Mouse (Mus musculus): ENCODE results near the gene Slc30a4. TPM values are rescaled to one million over a fixed set of nuclear protein-coding genes. Genes with fewer than 3 reads are reported as not detected.

The Slc30a4 gene
- 3.2 and 3.6 TPM in 2 replicates for polyA plus RNA-seq (2021; fragmentation: Nextera tagmentation)
- long read RNA-seq, experiment 1, full-length matches to known transcripts, result 1 of 9 reads
- long read RNA-seq, experiment 1, partial matches to known transcripts, result 0 of 9 reads
- long read RNA-seq, experiment 1, other reads (novel, unspliced or antisense), result 8 of 9 reads
- long read RNA-seq, experiment 2, full-length matches to known transcripts, result 11 of 23 reads
- long read RNA-seq, experiment 2, partial matches to known transcripts, result 1 of 23 reads
- long read RNA-seq, experiment 2, other reads (novel, unspliced or antisense), result 11 of 23 reads

GRCm38 (mm10) chr2:122702181-122703036, at the start of gene Slc30a4:
Gene Slc30a4 (minus strand): TSS chr2:122702663.

GRCm38 (mm10) chr2:122737894-122738830, 35.7 kb upstream of the Slc30a4 start, which contains the start of gene Bloc1s6:
Gene Bloc1s6 (plus strand): TSS chr2:122738503.

DNA sequence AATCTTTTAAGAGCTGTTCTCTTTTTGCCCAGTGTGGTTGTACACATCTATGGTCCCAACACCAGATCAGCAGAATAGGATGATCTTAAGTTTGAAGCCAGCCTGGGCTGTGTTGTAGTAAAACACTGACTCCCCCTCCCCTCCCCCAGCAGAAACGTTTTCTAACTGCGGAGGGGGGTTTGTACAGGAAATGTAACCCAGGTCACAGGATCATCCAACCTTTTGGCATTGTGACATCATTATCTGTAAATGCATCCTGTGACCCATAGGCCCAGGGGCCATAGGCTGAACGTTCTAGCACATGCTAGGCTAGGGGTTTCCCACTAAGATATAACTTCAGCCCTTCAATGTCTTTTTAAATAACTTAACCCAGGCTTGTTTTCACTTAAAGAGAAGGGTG, 65.8 kb downstream of the Slc30a4 start, which contains the start of gene AA467197:
Gene AA467197, plus strand, starts transcription at position 301 of the 400 bp plus-strand sequence.

Small RNA genes within 50 kb of the gene (microRNA-seq; reads per million reads assigned to microRNA genes)
- 2.6 reads per million, percentile 6 among the genes with 10 or more reads in this experiment for gene Mir147

Other genes with a start within 250 kb of the Slc30a4 start
- gene Gm14085, start 217.7 kb downstream of the Slc30a4 start, polyA plus RNA-seq (2021; fragmentation: Nextera tagmentation), result not detected in 2 replicates
- 187 and 197 TPM in 2 replicates for gene Gatm, start 91.4 kb downstream of the Slc30a4 start, polyA plus RNA-seq (2021; fragmentation: Nextera tagmentation)
- gene AA467197, start 65.7 kb downstream of the Slc30a4 start, polyA plus RNA-seq (2021; fragmentation: Nextera tagmentation), result 1.1 and 1.5 TPM in 2 replicates
- 43.6 and 45.8 TPM in 2 replicates for gene Bloc1s6, start 35.8 kb upstream of the Slc30a4 start, polyA plus RNA-seq (2021; fragmentation: Nextera tagmentation)
- gene Sqor, start 62.6 kb upstream of the Slc30a4 start, polyA plus RNA-seq (2021; fragmentation: Nextera tagmentation), result 11.2 and 13.6 TPM in 2 replicates

Measured in layer of hippocampus, adult 6 months (tissue).